Mouse (Mus musculus): ENCODE measurements around the gene Trhr2. TPM values are rescaled to one million over a fixed set of nuclear protein-coding genes. Genes with fewer than 3 reads are reported as not detected.

Trhr2 gene
- polyA plus RNA-seq, 1 experiment from 2014 or later: not detected

DNA sequence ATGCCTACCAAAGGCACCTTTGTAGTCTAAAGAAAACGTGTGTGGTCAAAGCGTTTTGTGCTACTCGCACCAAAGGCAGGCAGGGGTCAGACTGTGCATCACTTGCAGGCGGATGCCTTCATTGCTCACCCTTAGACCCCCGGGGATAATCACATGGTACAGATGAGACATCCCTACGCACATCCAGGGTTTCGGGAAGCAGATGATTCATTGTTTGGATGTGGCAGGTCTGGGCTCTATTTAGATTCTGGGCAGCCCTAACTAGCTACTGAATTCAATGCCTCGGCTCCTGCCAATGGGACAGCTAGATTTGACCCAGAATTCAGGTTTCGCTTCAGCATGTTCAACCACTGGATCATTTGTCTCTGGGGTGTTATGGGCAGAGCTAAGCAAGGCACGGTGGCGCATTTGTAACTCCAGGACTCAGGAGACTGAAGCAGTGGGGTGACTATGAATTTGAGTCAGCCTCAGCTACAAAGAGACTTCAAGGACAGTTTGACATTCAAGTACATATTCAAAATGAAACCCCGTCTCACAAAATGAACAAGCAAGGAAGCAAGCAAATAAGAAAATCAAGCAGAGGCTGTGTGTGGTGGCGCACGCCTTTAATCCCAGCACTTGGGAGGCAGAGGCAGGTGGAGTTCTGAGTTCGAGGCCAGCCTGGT lies 1.3 kb downstream of the Trhr2 start:
- no peaks in the 10 kb centered on the region for H3K36me3 ChIP-seq (ENCODE audit: control insufficient read depth, insufficient read depth, low read length)
- ATAC-seq (ENCODE audit: low FRiP score, low TSS enrichment): no peak
- no peak overlapping the region for H3K27ac ChIP-seq (ENCODE audit: low read depth, low read length)
- H3K4me2 ChIP-seq (replicated peaks; ENCODE audit: low read depth, low read length): no peak overlapping the region
- no peaks in the 10 kb centered on the region for H3K4me1 ChIP-seq (ENCODE audit: control insufficient read depth, insufficient read depth, low read length)
- no peaks in the 10 kb centered on the region for H3K9me3 ChIP-seq (ENCODE audit: control insufficient read depth, low read length)
- no peak overlapping the region for H3K4me3 ChIP-seq (ENCODE audit: low read length)
- H3K27me3 ChIP-seq (ENCODE audit: control insufficient read depth, insufficient read depth, low read length): no peaks in the 10 kb centered on the region
- H3K9ac ChIP-seq (ENCODE audit: low read depth, low read length): no peak overlapping the region
- WGBS: 78% methylated on average over 15 of the region's 15 CpGs

DNA sequence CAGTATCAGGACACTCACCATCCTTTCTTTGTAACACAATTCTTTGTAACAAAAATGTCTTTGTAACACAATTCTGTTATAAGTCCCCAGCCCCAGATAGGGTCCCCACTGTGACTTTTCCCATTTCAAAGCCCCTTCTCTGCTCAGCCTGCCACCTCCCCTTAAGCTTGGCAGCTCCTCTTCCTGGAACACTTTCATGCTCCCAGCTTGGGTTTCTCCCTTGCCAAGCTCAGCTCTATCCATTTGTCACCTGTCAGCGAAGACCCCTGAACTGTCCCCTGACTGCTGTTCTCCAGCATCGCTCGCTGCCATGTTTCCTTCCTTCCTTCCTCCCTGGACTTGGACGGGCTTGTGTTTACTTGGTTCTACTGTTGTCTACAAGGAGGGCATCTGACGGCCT lies 2.9 kb downstream of the Trhr2 start:
- ATAC-seq (ENCODE audit: low FRiP score, low TSS enrichment): no peak
- no peaks in the 10 kb centered on the region for H3K9me3 ChIP-seq (ENCODE audit: control insufficient read depth, low read length)
- no peak overlapping the region for H3K27ac ChIP-seq (ENCODE audit: low read depth, low read length)
- 80% methylated on average over 5 of the region's 5 CpGs for WGBS
- H3K27me3 ChIP-seq (ENCODE audit: control insufficient read depth, insufficient read depth, low read length): no peaks in the 10 kb centered on the region
- H3K4me1 ChIP-seq (ENCODE audit: control insufficient read depth, insufficient read depth, low read length): no peaks in the 10 kb centered on the region
- H3K4me2 ChIP-seq (replicated peaks; ENCODE audit: low read depth, low read length): no peak overlapping the region
- no peak overlapping the region for H3K9ac ChIP-seq (ENCODE audit: low read depth, low read length)
- no peaks in the 10 kb centered on the region for H3K36me3 ChIP-seq (ENCODE audit: control insufficient read depth, insufficient read depth, low read length)
- H3K4me3 ChIP-seq (ENCODE audit: low read length): no peak overlapping the region

DNA sequence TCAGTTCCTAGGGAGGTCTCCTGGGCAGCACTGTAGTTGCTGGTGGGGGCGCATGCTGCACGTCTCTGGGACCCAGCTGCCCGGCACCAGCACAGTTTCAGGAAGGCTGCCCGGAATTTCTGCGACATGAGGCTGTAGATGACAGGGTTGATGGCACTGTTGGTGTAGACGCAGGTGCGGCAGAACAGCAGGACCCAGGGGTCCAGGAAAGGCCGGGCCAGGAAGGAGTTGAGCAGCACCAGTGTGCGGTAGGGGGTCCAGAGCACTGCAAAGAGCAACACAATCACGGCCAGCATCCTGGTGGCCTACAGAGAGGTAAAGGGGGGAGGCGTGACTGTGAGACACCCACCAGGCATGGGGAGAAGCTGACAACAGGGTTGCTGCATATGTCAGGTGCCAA lies 3.3 kb downstream of the Trhr2 start:
- Histone ChIP-seq H3K9ac (ENCODE audit: low read depth, low read length) (no peak overlapping the region), H3K4me2 (replicated peaks; ENCODE audit: low read depth, low read length) (no peak overlapping the region), H3K27ac (ENCODE audit: low read depth, low read length) (no peak overlapping the region), H3K36me3 (ENCODE audit: control insufficient read depth, insufficient read depth, low read length) (no peaks in the 10 kb centered on the region), H3K27me3 (ENCODE audit: control insufficient read depth, insufficient read depth, low read length) (no peaks in the 10 kb centered on the region), H3K4me1 (ENCODE audit: control insufficient read depth, insufficient read depth, low read length) (no peaks in the 10 kb centered on the region), H3K4me3 (ENCODE audit: low read length) (no peak overlapping the region), H3K9me3 (ENCODE audit: control insufficient read depth, low read length) (no peaks in the 10 kb centered on the region)
- WGBS: 62% methylated on average over 11 of the region's 11 CpGs
- no peak for ATAC-seq (ENCODE audit: low FRiP score, low TSS enrichment)

DNA sequence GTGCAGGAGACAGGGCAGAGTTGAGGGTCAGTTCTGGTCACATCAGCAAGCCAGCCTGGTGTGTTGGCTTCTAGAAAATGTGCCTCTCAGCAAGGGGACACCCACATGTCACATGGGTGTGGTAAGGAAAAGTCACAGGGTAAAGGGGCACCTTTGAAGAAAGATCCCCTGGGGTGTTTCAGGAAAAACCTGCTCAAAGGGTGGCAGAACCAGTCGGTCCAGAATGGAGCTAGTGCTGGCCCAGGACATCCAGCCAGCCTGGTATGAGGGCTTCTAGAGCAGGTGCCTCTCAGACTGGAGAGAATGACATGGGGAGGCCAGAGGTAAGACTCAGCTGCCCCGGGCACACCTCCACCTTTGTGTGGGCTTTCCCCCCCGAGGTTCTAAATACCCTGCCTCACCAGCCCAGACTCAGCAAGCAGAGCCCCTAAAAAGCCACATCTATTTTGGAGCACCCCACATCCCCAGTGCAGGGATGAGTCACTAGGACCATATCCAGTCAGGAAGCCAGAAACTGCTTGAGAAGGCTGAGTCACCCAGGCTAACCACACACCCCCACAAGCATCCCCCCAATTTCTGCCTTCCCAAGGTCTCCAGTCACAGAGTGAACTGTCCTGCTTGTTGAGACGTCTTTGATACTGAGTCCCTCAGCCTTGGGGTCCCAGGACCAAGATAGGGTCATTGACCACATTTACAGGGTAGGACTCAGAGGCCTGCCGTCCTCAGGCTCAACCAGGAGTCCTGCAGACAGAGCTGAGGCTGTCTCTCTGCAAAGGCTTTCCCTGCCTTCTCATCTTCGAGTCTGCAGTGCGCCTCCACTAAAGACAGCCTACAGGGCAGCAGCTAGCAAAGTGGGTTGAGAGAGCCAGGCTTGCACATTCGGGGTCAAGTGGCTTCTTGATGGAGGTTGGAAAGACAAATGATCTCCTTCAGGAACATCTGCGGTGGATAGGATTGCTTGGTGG lies 4.6 kb downstream of the Trhr2 start:
- H3K4me3 ChIP-seq (ENCODE audit: low read length): no peak overlapping the region
- ATAC-seq (ENCODE audit: low FRiP score, low TSS enrichment): no peak
- no peaks in the 10 kb centered on the region for H3K27me3 ChIP-seq (ENCODE audit: control insufficient read depth, insufficient read depth, low read length)
- no peak overlapping the region for H3K27ac ChIP-seq (ENCODE audit: low read depth, low read length)
- no peak overlapping the region for H3K9ac ChIP-seq (ENCODE audit: low read depth, low read length)
- no peaks in the 10 kb centered on the region for H3K4me1 ChIP-seq (ENCODE audit: control insufficient read depth, insufficient read depth, low read length)
- H3K36me3 ChIP-seq (ENCODE audit: control insufficient read depth, insufficient read depth, low read length): no peaks in the 10 kb centered on the region
- H3K9me3 ChIP-seq (ENCODE audit: control insufficient read depth, low read length): no peaks in the 10 kb centered on the region
- 63% methylated on average over 9 of the region's 9 CpGs for WGBS
- H3K4me2 ChIP-seq (replicated peaks; ENCODE audit: low read depth, low read length): no peak overlapping the region

DNA sequence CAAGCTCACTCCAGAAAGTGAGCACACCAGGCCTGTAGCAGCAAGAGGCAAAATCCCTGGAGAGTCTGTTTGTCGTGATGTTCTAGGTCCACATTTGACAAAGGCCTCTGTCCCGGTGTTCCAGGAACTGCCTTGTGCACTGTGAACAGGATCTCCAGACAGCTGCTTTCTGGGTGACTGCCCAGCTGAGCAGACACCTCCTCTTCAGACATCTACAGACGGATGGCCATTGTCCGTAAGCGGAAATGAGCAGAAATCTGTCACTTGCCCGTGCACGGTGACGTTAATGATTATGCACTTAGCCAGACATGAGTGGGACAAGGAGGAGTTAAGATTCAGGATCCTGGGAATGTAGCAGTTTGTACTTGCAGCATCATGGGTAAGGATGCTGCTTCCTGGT lies 6.4 kb downstream of the Trhr2 start:
- 60% methylated on average over 8 of the region's 8 CpGs for WGBS
- H3K4me3 ChIP-seq (ENCODE audit: low read length): no peak overlapping the region
- H3K9me3 ChIP-seq (ENCODE audit: control insufficient read depth, low read length): no peaks in the 10 kb centered on the region
- no peaks in the 10 kb centered on the region for H3K36me3 ChIP-seq (ENCODE audit: control insufficient read depth, insufficient read depth, low read length)
- no peaks in the 10 kb centered on the region for H3K27me3 ChIP-seq (ENCODE audit: control insufficient read depth, insufficient read depth, low read length)
- H3K4me1 ChIP-seq (ENCODE audit: control insufficient read depth, insufficient read depth, low read length): no peaks in the 10 kb centered on the region
- no peak overlapping the region for H3K27ac ChIP-seq (ENCODE audit: low read depth, low read length)
- no peak overlapping the region for H3K9ac ChIP-seq (ENCODE audit: low read depth, low read length)
- no peak for ATAC-seq (ENCODE audit: low FRiP score, low TSS enrichment)
- H3K4me2 ChIP-seq (replicated peaks; ENCODE audit: low read depth, low read length): no peak overlapping the region

DNA sequence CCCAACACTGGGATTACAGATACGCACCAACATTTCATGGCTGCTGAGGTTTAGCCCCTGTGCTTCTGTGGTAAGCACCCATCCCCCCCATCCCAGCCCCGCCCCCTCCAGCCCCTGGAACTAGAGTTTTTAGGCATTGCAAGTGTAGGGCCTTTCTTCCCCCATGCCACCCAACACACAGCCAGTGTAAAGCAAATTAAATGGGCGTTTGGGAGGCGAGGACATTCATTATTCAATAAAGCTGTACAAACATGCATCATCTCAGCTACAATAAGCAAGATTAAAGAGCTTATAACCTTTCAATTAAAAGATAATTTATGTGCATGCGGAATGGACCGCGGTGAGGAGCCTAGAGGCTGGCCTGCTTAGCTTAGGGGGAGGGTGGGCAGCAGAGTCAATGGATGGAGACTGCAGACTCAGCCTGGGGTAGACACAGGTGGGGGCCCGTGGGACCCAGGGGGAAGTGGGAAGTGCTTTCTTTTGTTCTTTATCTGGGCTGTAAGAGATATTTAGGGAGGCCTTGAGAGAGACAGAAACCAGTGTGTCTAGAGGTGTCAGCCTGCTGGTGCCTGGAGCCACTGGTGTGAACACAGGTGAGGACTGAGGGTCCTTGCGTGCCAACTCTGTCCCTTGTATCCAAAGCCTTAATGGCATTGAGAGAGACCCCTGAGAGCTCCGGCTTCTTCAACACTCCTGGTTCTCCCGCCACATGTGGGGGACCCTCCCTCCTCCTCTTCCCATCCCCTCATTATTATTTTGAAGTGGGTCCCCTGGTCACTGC lies 10.0 kb downstream of the Trhr2 start:
- no peaks in the 10 kb centered on the region for H3K27me3 ChIP-seq (ENCODE audit: control insufficient read depth, insufficient read depth, low read length)
- H3K4me1 ChIP-seq (ENCODE audit: control insufficient read depth, insufficient read depth, low read length): no peaks in the 10 kb centered on the region
- no peak overlapping the region for H3K27ac ChIP-seq (ENCODE audit: low read depth, low read length)
- ATAC-seq (ENCODE audit: low FRiP score, low TSS enrichment): no peak
- 49% methylated on average over 11 of the region's 11 CpGs for WGBS
- H3K36me3 ChIP-seq (ENCODE audit: control insufficient read depth, insufficient read depth, low read length): no peaks in the 10 kb centered on the region
- H3K4me3 ChIP-seq (ENCODE audit: low read length): no peak overlapping the region
- H3K9me3 ChIP-seq (ENCODE audit: control insufficient read depth, low read length): no peaks in the 10 kb centered on the region
- H3K4me2 ChIP-seq (replicated peaks; ENCODE audit: low read depth, low read length): no peak overlapping the region
- H3K9ac ChIP-seq (ENCODE audit: low read depth, low read length): no peak overlapping the region

DNA sequence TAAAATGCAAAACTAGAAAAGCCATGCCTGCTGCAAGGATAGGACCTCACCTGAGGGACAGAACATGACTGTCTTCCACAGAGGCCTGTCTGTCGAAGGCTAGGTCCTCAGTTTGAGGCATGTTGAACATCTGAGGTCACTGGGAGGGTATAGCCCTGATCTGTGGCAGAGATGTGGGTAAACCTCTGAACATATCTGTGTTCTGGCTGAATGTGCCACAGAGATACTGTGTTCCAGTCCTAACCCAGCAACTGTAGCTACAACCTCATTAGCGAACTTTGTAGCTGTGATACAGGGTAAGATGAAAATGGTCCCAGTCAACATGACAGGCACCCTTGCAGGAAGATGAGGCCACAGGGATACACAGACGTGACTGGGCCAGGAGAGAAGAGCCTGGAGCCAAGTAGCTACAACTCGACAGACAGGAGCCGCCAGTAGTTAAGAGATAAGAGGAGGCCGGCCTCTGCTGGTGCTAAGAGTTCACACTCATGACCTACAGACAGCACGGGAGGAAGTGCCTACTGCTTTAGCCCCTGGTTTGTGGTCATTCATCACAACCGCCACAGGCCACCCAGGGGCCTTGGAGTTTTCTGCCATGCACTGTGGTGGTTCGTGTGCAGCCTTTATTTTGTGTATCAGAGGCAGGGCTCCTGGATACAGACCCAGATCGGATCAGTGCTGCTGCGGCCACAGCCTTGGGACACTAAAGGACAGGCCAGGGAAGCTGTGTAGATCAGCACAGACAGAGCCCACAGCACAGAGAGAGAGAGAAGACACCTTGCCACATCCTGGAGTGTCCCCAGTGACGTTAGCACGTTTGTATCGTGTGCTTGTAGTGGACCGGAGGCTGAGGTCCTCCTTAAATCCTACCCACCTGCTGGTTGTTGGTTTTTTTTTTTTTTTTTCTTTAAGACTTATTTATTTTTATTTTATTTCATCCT lies 10.9 kb downstream of the Trhr2 start:
- Histone ChIP-seq H3K9me3 (ENCODE audit: control insufficient read depth, low read length) (no peaks in the 10 kb centered on the region), H3K4me3 (ENCODE audit: low read length) (no peak overlapping the region), H3K4me2 (replicated peaks; ENCODE audit: low read depth, low read length) (no peak overlapping the region), H3K27ac (ENCODE audit: low read depth, low read length) (no peak overlapping the region), H3K27me3 (ENCODE audit: control insufficient read depth, insufficient read depth, low read length) (no peaks in the 10 kb centered on the region), H3K4me1 (ENCODE audit: control insufficient read depth, insufficient read depth, low read length) (no peaks in the 10 kb centered on the region), H3K9ac (ENCODE audit: low read depth, low read length) (no peak overlapping the region), H3K36me3 (ENCODE audit: control insufficient read depth, insufficient read depth, low read length) (no peaks in the 10 kb centered on the region)
- ATAC-seq (ENCODE audit: low FRiP score, low TSS enrichment): no peak
- WGBS: 37% methylated on average over 15 of the region's 15 CpGs

DNA sequence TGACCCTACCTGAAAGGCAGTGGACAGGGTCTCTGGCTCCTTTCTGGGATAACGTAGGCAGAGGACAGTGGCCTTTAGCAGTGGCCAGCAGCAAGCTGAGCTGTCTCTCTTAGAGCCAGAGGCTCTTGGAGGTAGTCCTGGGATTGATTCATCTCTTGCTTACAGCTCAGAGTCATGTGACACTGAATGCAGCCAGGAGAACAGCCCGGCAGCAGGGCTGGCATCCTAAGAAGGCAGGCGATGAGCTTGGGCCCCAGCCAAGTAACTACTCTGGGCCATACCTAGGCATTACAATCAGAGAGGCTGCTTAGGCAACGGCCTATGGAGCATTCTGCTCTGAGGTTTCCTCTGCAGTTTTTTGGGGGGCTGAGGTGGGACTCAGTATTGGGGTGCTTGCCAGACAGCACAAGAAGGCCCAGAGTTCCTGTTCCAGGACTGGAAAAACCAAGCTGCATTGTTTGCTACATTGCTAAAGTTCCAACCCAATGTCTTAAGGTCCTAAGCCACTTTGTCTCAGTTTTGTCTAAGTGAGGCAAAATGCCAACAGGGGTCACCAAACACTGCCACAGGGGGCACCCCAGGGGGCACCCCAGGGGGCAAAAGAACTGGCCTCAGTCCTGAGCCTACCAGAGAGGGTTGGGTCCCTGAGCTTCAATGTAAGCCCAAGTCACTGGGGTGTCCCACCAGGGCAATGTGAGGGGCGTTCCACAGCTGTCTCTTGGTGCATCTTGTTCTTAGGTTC lies 12.6 kb downstream of the Trhr2 start:
- Histone ChIP-seq H3K4me1 (ENCODE audit: control insufficient read depth, insufficient read depth, low read length) (peaks cover 12% of the 10 kb centered on the region), H3K4me3 (ENCODE audit: low read length) (no peak overlapping the region), H3K4me2 (replicated peaks; ENCODE audit: low read depth, low read length) (no peak overlapping the region), H3K9ac (ENCODE audit: low read depth, low read length) (no peak overlapping the region), H3K36me3 (ENCODE audit: control insufficient read depth, insufficient read depth, low read length) (no peaks in the 10 kb centered on the region), H3K27me3 (ENCODE audit: control insufficient read depth, insufficient read depth, low read length) (peaks cover 5% of the 10 kb centered on the region), H3K9me3 (ENCODE audit: control insufficient read depth, low read length) (no peaks in the 10 kb centered on the region), H3K27ac (ENCODE audit: low read depth, low read length) (no peak overlapping the region)
- ATAC-seq (ENCODE audit: low FRiP score, low TSS enrichment): no peak
- 83% methylated on average over 5 of the region's 5 CpGs for WGBS

All from kidney, embryonic 14.5 days (tissue).